Mouse (Mus musculus): ENCODE data around the gene Ccin.

The Ccin gene

DNA sequence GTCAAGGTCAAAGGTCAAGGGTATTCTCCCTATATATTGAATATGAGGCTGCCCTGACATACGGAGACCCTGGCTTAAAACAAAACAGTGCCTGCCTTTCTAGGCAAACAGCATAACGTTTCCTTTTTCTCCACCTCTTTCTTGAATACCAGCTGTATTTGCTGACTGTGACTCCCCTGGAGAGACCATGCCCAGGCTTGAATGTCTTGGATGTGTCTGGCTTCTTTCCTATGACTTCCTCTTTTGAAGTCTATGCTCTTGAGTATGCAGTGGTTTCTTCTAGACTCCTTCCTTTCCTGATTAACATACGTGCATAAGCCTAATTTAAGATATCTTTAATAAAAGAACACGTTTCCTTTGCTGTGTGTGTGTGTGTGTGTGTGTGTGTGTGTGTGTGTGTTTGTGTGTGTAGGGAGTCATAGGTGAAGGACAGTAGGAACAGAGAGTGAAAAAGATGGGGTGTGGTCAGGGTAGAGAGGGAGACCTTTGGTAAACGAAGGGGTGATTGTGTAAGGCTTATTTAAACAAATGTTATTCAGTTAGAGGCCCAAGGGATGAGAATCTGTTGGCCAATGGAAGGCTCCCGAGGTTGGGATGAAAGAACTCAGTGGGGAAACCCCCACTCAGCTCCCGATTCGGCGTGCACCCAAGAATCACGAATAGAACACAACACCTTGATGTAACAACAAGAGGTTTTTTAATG, 8.2 kb upstream of the Ccin start:
- DNase-seq (ENCODE audit: low spot score) = no peak

DNA sequence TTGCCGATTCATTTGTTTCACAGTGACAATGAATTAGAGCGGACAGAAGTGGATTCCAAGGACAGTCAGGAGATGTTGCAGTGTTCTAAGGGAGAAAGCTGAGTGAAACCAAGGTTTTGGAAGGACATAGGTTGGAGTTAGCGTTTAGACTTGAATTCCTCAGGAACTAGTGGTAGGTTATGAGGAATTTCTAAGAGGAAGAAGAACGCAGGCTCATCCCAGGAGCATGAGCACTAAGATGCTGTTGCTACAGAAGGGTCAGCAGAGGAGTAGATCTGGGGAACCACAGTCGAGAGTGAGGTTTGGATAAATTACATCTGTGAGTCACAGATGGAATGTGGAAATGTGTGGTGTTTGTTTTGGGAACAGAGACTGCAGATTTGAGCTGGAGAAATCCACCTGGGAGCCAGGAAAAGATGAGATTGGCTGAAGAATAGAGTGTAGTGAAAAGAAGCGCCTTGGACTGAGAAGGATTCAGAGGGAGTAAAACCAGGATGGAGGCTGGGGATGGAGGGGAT, 7.0 kb upstream of the Ccin start:
- DNase-seq (ENCODE audit: low spot score) = no peak

DNA sequence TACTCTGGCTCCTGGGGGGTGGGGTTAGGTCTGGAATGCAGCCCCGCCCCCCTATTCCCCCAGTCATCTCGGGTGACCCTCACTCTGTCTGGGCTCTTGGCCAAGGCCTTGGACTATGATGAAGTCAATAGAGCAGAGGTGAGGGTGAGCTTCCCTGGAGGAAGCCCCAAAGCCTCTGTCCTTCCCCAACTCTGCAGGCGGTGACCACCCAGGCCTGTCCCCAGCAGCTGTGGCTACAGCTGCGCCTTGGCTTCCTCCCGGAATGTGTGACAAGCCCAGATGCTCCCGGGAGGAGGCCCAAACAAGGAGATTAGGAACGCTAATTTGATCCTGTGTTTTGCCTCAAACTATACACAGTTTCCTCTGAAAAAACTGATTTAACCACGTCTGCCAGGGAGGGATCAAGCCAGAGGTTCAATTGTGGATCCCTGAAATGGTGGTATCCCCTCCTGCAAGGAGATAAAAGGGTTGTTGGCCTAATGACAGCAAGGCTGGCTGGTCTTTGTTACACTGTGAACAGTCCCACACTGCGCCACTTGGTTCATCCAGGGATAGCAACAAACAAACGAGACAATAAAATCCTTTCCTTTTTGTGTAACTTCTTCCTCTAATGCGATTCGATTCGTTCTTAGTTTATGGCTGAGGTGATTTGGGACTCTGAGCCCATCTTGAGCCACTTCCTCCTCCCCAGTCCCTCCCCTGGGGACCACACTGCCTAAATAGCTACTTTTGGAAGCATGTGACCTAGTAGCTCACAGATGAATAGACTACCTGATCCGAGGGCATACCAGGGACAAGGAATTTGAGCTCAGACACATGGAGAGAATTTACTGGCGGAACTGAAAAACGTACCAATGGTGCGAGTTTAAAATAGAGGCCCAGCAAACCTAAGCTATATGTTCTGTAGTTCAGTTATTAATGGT, 4.5 kb upstream of the Ccin start:
- DNase-seq (ENCODE audit: low spot score) = no peak

DNA sequence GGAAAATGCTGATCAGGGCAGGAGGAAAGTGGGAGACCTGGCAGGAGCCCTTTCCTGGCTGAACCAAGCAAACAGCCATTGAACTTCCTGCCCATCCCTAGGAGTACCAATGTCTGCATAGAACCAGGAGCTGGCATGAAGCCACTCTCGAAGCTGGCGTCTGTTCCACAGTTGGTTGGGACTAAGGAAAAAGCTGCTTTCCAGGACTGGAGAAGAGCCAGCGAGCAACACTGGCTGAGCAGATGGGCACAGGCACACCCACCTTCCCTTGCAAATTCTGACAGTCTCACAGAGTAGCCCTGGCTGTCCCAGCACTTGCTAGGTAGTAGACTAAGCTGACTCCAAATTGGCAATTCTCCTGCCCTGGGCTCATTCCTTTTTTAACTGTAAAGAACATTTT, 3.5 kb upstream of the Ccin start:
- no peak for DNase-seq (ENCODE audit: low spot score)

DNA sequence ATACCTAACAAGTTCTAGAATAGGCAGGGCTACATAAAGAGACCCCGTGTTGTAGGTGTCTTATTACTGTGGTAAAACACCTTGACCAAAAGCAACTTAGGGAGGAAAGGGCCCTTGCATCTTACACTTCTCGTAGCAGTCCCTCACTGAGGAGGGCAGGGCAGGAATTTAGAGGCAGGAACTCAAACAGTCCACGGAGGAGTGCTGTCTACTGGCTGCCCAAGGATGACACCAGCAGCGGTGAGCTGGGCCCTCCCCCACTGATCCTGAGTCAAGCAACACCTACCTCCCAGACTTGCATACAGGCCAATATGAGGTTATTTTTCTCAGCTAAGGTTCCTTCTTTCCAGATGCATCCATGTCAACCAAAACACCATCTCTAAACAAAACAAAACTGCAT, 3.0 kb upstream of the Ccin start:
- DNase-seq (ENCODE audit: low spot score) = no peak

DNA sequence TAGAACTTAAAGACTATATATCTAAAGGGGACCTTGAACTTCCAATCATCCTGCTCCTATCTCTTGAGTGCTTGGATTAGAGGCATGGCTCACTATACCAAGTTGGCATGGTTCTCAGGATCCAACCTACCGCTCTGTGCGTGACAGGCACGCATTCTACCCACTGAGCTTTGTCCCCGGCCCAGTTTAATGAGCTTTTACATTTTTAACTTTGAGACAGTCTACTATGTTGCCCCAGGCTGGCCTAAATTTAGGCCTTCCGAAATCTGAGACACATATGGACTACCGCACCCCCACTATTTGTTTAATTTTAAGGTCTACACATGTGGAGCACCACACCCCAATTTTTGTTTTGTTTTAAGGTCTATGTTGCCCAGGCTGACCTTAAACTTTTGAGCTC, 2.4 kb upstream of the Ccin start:
- no peak for DNase-seq (ENCODE audit: low spot score)

DNA sequence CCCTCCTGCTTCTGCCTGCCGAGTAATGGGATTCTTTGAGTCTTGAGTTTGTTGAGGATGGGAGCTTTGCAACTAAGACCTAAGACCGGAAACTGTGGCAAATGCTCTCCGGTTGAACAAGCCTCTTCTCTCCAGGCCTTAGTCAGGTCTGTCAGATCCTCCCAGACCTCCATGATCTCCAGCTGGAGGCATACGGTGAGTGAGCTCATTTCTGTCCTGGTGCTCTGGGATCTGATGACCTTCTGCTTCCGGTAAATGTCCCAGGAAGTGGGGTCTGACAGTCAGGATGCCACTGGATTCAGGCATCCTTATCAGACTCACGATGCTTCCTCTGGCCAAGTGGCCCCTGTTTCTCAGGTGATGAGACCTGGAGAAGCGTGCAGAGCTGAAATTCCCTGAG, 2.0 kb upstream of the Ccin start:
- no peak for DNase-seq (ENCODE audit: low spot score)

DNA sequence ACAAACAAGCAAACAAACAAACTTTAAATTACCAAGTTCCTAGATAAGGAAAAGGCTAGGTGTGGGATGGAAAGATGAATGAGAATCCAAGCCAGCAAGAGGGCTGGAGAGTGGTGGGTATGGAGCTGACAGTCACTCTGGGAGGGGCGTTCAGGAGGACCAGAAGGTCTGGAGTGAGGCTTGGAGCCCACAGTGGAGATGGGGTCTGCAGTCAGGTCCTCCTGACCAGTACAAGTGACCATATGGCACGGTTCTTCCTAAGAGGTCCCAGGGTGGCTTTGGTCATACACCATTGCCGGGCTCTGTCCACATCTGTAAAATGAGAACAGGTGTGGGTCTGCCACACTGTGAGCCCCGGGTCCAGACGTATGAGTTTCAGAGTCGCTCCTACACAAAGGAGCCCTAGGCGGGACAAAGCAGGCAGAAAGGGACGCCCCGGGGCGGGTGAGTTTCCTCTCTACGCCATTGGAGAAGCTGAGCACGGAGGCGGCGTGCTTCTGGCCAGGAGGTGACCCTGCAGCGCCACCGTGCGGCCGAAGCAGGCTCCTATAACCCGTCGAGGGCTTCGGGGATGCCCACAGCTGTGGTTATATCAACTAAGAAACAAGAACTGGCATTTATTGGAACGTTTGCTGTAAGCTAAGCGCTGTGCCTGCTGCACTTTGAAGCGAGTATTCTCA, 1.1 kb upstream of the Ccin start:
- DNase-seq (ENCODE audit: low spot score) = peak; percentile 94

DNA sequence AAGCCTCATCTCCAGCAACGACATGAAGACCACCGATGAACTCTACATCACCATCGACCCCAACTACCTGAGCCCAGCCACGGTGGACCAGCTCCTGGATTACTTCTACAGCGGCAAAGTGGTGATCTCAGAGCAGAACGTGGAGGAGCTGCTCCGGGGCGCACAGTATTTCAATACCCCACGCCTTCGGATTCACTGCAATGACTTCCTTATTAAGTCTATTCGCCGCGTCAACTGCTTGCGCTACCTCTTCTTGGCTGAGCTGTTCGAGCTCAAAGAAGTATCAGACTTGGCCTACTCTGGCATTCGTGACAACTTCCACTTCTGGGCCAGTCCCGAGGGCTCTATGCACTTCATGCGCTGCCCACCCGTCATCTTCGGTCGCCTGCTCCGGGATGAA, 473 bp downstream of the Ccin start:
- DNase-seq (ENCODE audit: low spot score) = no peak

DNA sequence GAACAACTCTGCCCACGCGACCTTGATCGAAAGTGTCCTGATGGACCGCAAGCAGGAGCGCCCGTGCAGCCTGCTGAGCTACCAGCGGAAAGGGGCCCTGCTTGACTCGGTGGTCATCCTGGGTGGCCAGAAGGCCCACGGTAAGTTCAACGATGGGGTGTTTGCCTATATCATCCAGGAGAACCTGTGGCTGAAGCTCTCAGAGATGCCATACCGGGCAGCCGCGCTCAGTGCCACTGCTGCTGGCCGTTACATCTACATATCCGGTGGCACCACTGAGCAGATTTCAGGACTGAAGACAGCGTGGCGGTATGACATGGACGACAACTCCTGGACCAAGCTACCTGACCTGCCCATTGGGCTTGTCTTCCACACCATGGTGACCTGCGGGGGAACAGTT, 1.0 kb downstream of the Ccin start:
- DNase-seq (ENCODE audit: low spot score) = no peak

DNA sequence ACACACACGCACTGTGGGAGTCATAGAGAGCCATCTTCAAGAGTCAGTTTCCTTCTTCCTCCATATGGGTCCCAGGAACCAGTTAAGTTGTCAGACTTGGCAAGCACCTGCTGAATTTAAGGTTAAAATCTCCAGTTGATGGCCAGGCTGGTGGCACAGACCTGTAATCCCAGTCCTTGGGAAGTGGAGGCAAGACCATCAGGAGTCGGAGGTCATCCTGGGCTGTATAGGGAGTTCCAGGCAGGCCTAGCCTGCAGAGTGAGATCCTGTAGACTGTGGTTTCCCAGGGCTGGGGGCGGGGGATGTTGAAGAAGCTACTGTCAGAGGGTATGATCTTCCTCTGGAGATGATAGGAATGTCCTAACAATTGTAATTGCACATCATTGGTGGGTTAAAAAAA, 5.7 kb downstream of the Ccin start:
- DNase-seq (ENCODE audit: low spot score) = no peak

DNA sequence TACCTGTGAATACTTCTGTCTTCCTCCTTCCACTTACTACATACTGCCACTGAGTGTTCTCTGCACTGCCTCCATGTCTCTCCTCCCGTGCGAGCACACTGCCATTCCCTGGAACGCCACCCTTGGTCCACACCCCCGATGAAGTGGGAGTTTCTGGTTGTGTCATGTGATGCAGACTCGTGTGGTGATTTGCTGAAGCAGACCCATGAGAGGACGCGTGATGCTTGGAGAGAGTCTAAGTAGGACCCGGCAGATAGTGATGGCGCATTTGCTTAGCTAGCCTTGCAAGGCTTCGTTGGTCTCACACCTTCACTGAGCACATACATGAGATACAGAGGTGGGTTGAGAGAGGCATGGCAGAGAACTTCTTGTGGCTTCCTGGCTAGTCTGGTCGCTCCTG, 9.8 kb downstream of the Ccin start:
- no peak for DNase-seq (ENCODE audit: low spot score)

DNA sequence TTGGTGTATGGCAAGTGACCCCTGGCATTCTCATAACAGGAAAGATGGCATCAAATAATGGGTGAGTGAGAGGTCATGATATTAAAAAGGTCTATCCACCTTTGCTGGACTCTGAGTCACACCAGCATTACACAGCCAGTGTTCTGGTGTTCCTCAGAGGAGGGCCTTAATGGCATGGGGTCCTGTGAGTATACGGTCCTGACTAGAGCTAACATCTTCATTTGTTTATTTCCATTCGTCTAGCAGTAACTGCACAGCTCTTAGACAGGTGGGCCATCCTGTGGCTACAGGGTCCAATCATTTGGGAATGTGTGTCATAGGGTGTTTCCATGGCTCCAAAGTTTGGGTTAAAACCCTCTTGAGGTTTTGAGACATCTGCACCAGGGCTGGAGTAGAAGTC, 11.1 kb downstream of the Ccin start:
- DNase-seq (ENCODE audit: low spot score) = no peak

DNA sequence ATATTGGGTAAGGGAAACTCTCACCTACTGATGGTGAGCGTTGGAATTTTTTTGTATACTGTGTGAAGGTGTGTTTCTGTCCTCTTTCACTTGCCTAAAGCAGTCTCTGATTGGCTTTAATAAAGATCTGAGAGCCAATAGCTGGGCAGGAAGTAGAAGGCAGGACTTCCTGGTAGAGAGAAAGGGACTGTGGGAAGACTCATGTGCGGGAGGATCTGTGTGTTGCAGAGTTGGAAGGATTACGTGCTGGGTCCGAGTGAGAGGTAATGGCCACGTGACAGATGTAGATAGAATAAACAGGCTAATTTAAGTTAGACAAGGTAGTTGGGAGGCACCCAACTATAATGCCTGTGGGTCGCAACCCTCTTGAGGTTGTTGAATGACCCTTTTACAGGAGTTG, 20.3 kb downstream of the Ccin start:
- no peak for DNase-seq (ENCODE audit: low spot score)

DNA sequence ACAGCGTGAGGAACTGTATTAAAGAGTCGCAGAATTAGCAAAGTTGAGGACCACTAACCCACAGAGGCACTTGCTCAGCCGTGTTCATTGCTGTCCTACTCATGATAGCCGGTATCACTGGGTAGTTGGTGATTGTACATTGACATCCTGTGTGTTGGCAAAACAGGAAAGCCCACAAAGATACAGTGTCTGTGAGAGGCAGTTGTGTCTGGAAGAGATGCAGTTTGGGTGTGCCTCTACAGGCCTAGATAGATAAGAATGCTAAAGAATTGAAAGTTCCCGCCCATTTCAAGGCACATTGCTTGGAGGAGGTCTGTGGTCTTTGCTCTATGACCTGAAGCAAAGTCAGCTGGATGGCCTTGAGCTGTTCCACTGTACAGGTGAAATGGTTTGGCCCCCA, 20.8 kb downstream of the Ccin start, which contains the start of gene Clta:
TSS of gene Clta (plus strand) at position 327 of the 400 bp plus-strand sequence.
- no peak for DNase-seq (ENCODE audit: low spot score)

DNA sequence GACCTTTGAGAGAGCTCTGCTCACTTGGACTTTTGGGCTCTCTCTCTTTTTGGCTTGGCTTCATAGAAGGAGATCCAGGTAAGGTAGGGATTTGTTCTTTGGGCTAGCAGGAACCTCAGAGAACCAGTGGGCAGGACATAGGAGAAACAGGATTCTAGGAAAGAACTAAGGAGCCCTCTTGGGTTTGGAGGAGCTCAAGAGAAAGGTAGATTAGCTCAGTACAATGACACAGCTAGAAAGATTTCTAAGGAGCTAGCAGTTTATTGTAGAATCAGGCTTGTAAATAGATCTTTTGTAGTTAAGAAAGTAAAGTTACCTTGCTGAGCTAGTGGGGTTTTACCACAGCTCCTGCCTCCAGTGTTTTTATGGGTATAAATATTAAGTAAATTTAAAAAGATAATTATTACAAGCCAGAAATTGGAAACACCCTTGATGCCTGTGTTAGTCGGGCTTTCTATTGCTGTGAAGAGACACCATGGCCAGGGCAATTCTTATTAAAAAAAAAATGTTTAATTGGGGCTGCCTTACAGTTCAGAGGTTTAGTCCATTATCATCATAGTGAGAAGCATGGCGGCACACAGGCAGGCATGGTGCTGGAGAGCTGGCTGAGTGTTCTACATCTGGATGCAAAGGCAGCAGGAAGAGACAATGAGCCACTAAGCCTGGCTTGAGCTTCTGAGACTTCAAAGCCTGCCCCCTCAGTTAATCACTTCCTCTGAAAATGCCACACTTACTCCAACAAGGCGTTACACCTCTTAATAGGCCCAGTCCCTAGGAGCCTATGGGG, 21.5 kb downstream of the Ccin start:
- DNase-seq (ENCODE audit: low spot score) = no peak

DNA sequence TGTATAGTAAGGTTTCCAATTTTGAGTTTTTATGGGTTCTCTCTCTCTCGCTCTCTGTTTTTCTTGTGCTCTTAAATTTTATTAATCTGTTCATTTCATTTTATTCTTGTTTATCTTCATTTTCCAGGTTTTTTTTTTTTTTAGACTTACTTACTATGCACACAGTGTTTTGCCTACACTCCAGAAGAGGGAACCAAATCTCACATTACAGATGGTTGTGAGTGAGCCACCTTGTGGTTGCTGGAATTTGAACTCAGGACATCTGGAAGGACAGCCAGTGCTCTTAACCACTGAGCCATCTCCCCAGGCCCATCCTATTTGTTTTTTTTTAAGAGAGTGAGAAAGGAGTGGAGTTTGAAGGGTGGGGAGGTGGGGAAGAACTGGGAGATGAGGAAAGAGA, 26.9 kb downstream of the Ccin start:
- DNase-seq (ENCODE audit: low spot score) = no peak

DNA sequence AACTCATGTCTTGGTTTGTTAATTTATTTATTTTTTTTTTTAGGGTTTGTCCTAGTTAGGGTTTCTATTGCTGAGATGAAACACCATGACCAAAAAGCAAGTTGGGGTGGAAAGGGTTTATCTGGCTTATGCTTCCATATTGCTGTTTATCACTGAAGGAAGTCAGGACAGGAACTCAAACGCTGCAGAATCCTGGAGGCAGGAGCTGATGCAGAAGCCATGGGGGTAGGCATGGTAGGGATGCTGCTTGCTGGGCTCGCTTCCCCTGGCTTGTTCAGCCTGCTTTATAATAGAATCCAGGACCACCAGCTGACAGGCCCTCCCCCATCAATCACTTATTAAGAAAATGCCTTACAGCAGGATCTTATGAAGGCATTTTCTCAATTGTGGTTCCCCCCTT, 27.6 kb downstream of the Ccin start:
- no peak for DNase-seq (ENCODE audit: low spot score)

DNA sequence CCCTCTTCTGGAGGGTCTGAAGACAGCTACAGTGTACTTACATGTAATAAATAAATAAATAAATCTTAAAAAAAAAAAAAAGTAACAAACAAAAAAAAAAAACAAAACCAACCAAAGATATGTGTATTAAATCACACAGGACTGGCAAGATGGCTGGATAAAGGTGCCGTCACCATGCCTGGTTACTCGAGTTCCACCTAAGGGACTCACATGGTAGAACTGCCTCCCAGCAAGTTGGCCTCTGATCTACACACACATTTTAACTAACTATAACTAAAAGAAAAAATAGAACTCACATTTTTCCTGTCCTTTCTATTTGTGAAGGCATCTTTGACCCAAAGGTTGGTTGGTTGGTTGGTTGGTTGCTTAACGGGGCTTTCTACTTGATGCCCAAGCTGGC, 28.5 kb downstream of the Ccin start:
- DNase-seq (ENCODE audit: low spot score) = no peak

DNA sequence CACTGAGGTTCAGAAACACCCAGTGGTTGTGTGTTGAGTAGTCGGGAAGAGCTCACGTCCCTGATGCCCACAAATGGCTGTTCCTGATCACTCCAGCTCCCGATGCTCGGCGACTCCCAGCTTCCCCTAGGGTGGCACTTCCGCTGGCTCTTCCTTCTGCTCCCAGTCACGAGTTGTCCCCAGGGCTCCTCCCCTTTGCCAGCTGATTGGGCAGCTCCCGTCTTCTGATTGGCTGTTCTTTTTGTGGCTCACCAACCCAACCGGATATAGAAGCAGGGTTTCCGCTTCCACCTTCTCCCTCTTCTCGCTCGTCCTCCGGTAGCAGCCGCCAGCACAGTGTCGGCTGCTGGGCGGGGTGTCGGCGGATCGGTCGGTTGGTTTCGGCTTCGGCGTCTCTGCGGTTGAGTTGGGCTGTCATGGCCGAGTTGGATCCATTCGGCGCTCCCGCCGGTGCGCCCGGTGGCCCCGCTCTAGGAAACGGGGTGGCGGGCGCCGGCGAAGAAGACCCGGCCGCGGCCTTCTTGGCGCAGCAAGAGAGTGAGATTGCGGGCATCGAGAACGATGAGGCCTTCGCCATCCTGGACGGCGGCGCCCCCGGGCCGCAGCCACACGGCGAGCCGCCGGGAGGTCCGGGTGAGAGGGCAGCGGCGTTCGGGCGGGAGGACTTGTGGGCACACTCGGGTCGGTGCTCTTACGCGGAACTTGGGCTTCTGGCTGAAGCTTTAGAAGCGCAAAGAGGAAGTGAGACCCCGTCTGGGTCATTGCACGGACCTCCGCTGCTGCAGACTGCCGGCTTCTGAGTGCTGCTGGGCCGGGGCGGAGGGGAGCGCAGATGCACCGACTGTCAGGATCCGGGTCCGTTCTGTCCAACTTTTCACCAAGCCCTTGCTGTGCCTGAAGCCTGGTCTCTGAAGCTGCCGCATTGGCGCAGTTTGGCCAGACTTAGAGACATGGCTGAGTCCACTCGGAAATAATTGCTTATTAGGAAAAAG, 29.4 kb downstream of the Ccin start:
- peak; percentile 90 for DNase-seq (ENCODE audit: low spot score)

All from T-cell, adult 2 months (primary cell).